Mouse (Mus musculus) embryonic facial prominence, embryonic 14.5 days (tissue): Measurements from ENCODE around the gene Atp9a. TPM values are rescaled to one million over a fixed set of nuclear protein-coding genes. Genes with fewer than 3 reads are reported as not detected.

Experiments used
- ATAC-seq: fragments of 200-750 bp; cut with Nextera tagmentation; 2 replicates; pipeline ENCODE4 v1.8.0; 2017; ENCODE audit warnings: low read depth, moderate number of reproducible peaks, moderate TSS enrichment
- DNase-seq: peaks from one replicate; pipeline ENCODE4 v3.0.0-alpha.2; 2015; ENCODE audit warnings: low spot score
- H3K27ac ChIP-seq: fragments of 300-500 bp; sonication (generic); replicated peaks from 2 replicates; pipeline ENCODE4 v1.5.1; 2014; ENCODE audit warnings: low read depth, mild to moderate bottlenecking, low read length, moderate library complexity
- H3K27me3 ChIP-seq: fragments of 300-500 bp; sonication (generic); replicated peaks from 2 replicates; pipeline ENCODE4 v1.6.1; 2014; ENCODE audit warnings: low read length; ENCODE audit not compliant: control insufficient read depth, insufficient read depth
- H3K36me3 ChIP-seq: fragments of 300-500 bp; sonication (generic); 2 replicates; pipeline ENCODE4 v1.6.1; 2014; ENCODE audit warnings: low read length, mixed read lengths; ENCODE audit not compliant: control insufficient read depth, insufficient read depth
- H3K4me1 ChIP-seq: fragments of 300-500 bp; sonication (generic); 2 replicates; pipeline ENCODE4 v1.6.1; 2014; ENCODE audit warnings: antibody characterized with exemption, low read length; ENCODE audit not compliant: control insufficient read depth, insufficient read depth
- H3K4me2 ChIP-seq: fragments of 300-500 bp; sonication (generic); 2 replicates; pipeline ENCODE4 v1.6.1; 2014; ENCODE audit warnings: low read depth, mild to moderate bottlenecking, low read length, moderate library complexity, mixed read lengths
- H3K4me3 ChIP-seq: fragments of 300-500 bp; sonication (generic); 2 replicates; pipeline ENCODE4 v1.5.1; 2014; ENCODE audit warnings: low read depth, mild to moderate bottlenecking, low read length
- H3K9ac ChIP-seq: fragments of 300-500 bp; sonication (generic); 2 replicates; pipeline ENCODE4 v1.6.1; 2014; ENCODE audit warnings: low read depth, mild to moderate bottlenecking, low read length, moderate library complexity, mixed read lengths
- H3K9me3 ChIP-seq: fragments of 300-500 bp; sonication (generic); 2 replicates; pipeline ENCODE4 v1.6.1; 2016; ENCODE audit warnings: low read length; ENCODE audit not compliant: control insufficient read depth
- WGBS: fragments of 180-500 bp; shearing (Covaris S2); extraction: QIAGEN DNeasy Blood & Tissue Kit; methylation state at CpG from one replicate; pipeline ENCODE4 v1.1.7; 2014; 5-methylcytosine and 5-hydroxymethylcytosine counted together
- polyA plus RNA-seq: library from polyadenylated mRNA; unstranded; fragments of >200 nt; fragmentation: Nextera tagmentation; extraction: Ambion mirVana; gene quantifications from 2 replicates; pipeline ENCODE4 v1.2.1, GENCODE M21; 2014

Atp9a gene
- polyA plus RNA-seq, 1 experiment from 2014 or later, result 28.7 TPM

DNA sequence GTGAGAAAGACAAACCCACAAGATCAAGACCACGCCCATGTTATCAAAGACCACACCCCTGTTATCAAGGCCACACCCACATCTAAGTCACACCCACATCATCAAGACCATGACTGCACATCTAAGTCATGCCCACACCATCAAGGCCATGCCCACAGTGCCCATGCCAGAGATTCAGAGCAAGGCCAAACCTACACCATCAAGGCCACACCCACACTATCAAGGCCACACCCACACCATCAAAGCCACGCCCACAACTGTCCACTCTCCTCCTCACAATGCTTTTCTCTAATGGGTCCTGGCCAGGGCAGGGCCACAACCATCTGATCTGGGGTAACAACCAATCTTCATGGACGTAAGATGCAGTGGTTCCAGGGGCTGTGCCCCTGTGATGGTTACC is 31.2 kb downstream of the Atp9a start:
- H3K9me3 ChIP-seq, result no peaks in the 10 kb centered on the region
- H3K27me3 ChIP-seq, result no peaks in the 10 kb centered on the region
- no peak for ATAC-seq
- no peaks in the 10 kb centered on the region for H3K4me1 ChIP-seq
- WGBS, result 74% methylated on average over 3 of the region's 3 CpGs
- no peak overlapping the region for H3K9ac ChIP-seq
- no peak overlapping the region for H3K4me3 ChIP-seq
- H3K36me3 ChIP-seq, result peaks cover 20% of the 10 kb centered on the region
- no peak overlapping the region for H3K27ac ChIP-seq
- H3K4me2 ChIP-seq, result no peak overlapping the region
- no peak for DNase-seq

DNA sequence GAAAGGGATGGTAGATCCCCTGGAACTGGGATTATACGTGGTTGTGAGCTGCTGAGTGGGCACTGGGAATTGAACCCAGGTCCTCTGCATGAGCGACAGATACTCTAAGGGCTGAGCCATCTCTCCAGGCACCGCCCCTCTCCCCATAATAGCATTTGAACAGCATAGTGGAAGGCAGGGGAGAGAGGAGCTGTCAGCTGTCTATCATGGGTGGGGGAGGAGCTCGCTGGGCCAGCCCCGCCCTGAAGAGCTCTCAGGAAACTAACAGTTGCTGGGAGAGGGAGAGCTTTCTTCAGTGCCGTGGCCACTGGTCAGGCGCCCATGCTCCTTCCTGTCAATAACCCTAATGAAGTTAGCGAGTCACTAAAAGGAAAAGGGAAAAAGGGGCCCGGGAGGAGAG is 34.4 kb downstream of the Atp9a start:
- Histone ChIP-seq H3K4me2 (no peak overlapping the region), H3K9ac (no peak overlapping the region), H3K36me3 (peaks cover 36% of the 10 kb centered on the region), H3K4me1 (no peaks in the 10 kb centered on the region), H3K4me3 (no peak overlapping the region), H3K27me3 (no peaks in the 10 kb centered on the region), H3K27ac (no peak overlapping the region), H3K9me3 (no peaks in the 10 kb centered on the region)
- DNase-seq (no peak), ATAC-seq (no peak)
- WGBS, result 47% methylated on average over 9 of the region's 9 CpGs

DNA sequence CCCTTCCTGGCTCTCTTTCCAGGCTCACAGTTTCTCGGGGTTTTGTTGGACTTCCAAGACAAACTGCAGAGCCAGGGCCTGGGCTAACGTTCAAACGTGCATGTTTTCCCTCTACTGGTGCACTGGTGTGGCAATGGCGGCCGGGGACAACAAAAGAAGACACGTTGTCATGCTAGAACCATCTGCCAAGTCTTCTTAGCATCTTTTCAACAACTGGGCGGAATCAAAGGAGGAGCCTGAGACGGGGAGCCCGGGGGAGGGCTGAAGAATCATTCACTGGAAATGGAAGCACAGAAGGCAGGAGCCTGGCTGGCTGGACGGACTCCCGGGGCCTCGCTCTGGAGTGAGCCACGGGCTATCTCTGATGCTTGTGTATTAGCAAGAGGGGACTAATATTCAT is 39.9 kb downstream of the Atp9a start:
- no peak overlapping the region for H3K9ac ChIP-seq
- peak; percentile 36 for DNase-seq
- H3K27ac ChIP-seq, result no peak overlapping the region
- H3K4me1 ChIP-seq, result no peaks in the 10 kb centered on the region
- WGBS, result 57% methylated on average over 13 of the region's 13 CpGs
- no peak for ATAC-seq
- no peak overlapping the region for H3K4me3 ChIP-seq
- no peaks in the 10 kb centered on the region for H3K27me3 ChIP-seq
- H3K9me3 ChIP-seq, result no peaks in the 10 kb centered on the region
- H3K4me2 ChIP-seq, result no peak overlapping the region
- peaks cover 39% of the 10 kb centered on the region for H3K36me3 ChIP-seq

DNA sequence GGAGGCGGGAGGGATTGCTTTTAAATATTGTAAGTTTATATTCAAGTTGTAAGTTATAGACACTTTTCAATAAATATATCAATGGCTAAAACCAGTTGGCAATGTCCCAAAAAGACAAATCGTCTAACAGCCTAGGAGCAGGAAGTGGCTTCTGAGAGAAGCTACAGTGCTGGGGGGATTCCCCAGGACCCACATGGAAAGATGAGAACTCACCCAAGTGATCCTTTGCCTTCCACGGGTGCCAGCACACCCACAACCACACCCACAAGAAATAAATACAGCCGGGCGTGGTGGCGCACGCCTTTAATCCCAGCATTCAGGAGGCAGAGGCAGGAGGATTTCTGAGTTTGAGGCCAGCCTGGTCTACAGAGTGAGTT is 47.2 kb downstream of the Atp9a start:
- no peak for DNase-seq
- Histone ChIP-seq H3K4me3 (no peak overlapping the region), H3K4me1 (peaks cover 8% of the 10 kb centered on the region; the same call in 1 of the 2 replicates), H3K9ac (no peak overlapping the region), H3K4me2 (no peak overlapping the region), H3K36me3 (peaks cover 22% of the 10 kb centered on the region), H3K9me3 (no peaks in the 10 kb centered on the region), H3K27ac (peak overlapping the region; percentile 52; the same call in 1 of the 2 replicates), H3K27me3 (no peaks in the 10 kb centered on the region)
- WGBS, result 80% methylated on average over 7 of the region's 7 CpGs
- ATAC-seq, result no peak

DNA sequence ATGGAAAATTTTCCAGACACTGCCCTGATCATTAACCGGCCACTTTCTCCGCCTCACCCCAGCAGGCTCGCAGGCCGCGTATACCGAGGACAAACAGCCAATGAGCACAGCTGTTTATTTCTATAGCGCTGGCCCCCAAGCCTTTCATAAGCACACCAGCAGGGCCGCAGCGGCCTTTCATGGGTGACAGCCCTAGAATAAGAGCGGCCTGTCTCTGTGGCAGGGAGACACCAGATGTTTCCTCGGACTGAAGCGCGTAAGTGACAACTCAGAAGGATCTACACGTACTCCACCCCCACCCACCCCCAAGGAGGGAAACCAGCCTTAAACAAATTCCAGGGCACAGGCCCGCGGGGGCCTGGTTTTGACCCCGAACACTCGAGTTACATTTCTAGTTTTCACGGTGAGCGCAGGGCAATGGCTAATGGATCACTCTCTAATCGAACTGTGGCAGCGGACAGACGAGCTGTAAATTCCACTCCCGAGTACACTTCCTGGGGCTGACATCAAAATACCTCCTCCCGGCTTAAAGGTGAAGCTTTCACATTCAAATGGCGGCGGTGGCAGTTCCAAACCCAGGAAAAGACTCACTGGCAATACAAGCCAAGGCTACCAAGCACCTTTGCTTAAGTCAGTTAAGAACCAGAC is 47.7 kb downstream of the Atp9a start:
- H3K4me3 ChIP-seq, result no peak overlapping the region
- H3K4me2 ChIP-seq, result peak overlapping the region; percentile 24; the same call in 1 of the 2 replicates
- H3K9me3 ChIP-seq, result no peaks in the 10 kb centered on the region
- peak overlapping the region; percentile 52; the same call in 1 of the 2 replicates for H3K27ac ChIP-seq
- WGBS, result 13% methylated on average over 27 of the region's 27 CpGs
- peak overlapping the region; percentile 8; the same call in 1 of the 2 replicates for H3K9ac ChIP-seq
- peaks cover 23% of the 10 kb centered on the region for H3K36me3 ChIP-seq
- ATAC-seq, result no peak
- no peaks in the 10 kb centered on the region for H3K27me3 ChIP-seq
- DNase-seq, result peak; percentile 63
- peaks cover 8% of the 10 kb centered on the region; the same call in 1 of the 2 replicates for H3K4me1 ChIP-seq

DNA sequence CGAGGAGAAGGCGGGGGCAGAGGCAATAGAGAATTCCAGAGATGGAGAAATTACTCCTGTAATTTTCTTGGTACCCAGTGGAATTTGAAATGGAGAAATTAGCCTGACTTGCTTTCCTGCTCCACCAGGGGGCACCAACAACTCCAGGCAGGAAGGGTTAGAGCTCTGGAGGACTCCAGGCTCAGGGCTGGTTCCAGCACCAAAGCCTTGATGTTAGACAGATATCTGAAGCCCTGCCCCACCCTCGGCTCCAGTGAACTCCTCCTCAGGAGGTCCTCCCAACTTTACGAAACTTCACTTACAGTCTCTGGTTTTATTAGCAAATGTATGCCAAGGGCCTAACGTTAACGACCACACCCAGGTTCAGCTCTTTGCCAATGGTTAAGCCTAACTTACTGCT is 50.4 kb downstream of the Atp9a start:
- no peaks in the 10 kb centered on the region for H3K9me3 ChIP-seq
- peaks cover 8% of the 10 kb centered on the region; the same call in 1 of the 2 replicates for H3K4me1 ChIP-seq
- peaks cover 33% of the 10 kb centered on the region for H3K36me3 ChIP-seq
- ATAC-seq, result peak; percentile 79
- H3K27me3 ChIP-seq, result no peaks in the 10 kb centered on the region
- H3K27ac ChIP-seq, result no peak overlapping the region
- no peak overlapping the region for H3K4me3 ChIP-seq
- no peak overlapping the region for H3K4me2 ChIP-seq
- no peak overlapping the region for H3K9ac ChIP-seq
- peak; percentile 79 for DNase-seq
- WGBS, result 46% methylated on average over 5 of the region's 6 CpGs

DNA sequence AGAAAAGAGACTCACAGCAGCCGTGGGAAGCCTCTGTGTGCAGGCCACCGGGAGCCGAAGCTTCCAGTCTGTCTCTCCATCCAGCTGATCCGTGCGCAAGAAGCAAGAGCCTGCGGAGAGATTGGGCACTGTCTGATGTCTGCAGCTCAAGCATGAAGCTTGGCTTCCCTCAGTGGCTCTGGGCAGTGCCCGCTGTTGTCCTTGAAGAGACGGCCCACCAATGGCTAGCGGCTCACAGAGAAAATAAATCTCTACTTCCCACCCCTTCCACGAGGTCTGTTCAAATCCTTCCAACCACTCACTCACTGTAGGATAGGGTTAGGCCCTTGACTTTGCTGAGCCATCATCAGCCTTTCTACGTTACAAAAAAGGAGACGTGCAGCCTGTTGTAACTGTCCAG is 54.9 kb downstream of the Atp9a start:
- ATAC-seq (no peak), DNase-seq (no peak)
- Histone ChIP-seq H3K27ac (no peak overlapping the region), H3K27me3 (no peaks in the 10 kb centered on the region), H3K9me3 (no peaks in the 10 kb centered on the region), H3K9ac (no peak overlapping the region; the same call in 1 of the 2 replicates), H3K36me3 (peaks cover 24% of the 10 kb centered on the region; the same call in 1 of the 2 replicates), H3K4me1 (no peaks in the 10 kb centered on the region), H3K4me2 (no peak overlapping the region), H3K4me3 (no peak overlapping the region)
- WGBS, result 86% methylated on average over 11 of the region's 12 CpGs

DNA sequence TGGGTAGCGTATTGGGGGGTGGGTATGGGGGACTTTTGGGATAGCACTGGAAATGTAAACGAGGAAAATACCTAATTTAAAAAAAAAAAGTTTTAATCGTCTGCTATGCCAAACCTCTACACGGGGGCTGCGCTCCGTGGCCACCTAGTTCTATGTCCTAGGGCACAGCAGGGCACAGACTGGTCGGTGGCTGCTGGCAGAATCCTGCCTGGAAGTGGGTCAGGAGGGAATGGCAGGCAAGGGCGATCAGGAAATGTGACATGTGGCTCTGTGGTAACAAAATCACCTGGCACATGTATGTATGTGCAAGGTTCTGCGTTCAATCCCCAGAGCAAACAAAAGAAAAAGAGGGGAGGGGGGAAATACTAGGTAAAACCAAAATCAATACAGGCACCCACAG is 56.3 kb downstream of the Atp9a start:
- peaks cover 37% of the 10 kb centered on the region for H3K36me3 ChIP-seq
- WGBS, result 91% methylated on average over 9 of the region's 9 CpGs
- DNase-seq, result no peak
- no peak overlapping the region for H3K4me2 ChIP-seq
- no peak overlapping the region for H3K9ac ChIP-seq
- no peaks in the 10 kb centered on the region for H3K27me3 ChIP-seq
- ATAC-seq, result no peak
- no peak overlapping the region for H3K4me3 ChIP-seq
- no peaks in the 10 kb centered on the region for H3K4me1 ChIP-seq
- no peak overlapping the region for H3K27ac ChIP-seq
- no peaks in the 10 kb centered on the region for H3K9me3 ChIP-seq

DNA sequence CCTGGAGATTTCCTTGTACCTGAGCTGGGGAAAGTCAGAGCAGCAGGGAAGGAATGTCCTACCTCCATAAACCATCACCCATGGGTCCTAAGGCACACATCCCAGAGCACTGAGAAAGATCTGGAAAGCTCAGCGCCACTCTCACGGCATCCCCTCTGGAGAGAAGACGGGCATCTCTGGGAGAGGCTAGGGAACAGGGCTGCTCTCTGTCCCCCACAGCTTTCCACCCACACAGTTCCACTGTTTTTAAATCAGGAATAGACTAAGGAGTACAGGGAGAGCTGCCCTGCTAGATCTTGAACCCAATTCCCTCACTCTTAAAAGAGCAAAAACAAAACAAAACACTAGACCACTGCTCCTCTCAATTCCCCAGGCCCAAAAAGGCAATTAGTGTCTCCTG is 57.5 kb downstream of the Atp9a start:
- H3K27me3 ChIP-seq, result no peaks in the 10 kb centered on the region
- peaks cover 37% of the 10 kb centered on the region for H3K36me3 ChIP-seq
- no peak for ATAC-seq
- no peak for DNase-seq
- WGBS, result 85% methylated on average over 3 of the region's 3 CpGs
- no peak overlapping the region for H3K4me3 ChIP-seq
- H3K9ac ChIP-seq, result no peak overlapping the region
- no peaks in the 10 kb centered on the region for H3K9me3 ChIP-seq
- H3K4me2 ChIP-seq, result no peak overlapping the region
- no peak overlapping the region for H3K27ac ChIP-seq
- H3K4me1 ChIP-seq, result no peaks in the 10 kb centered on the region
